Mouse (Mus musculus): Measurements from ENCODE around the gene Perm1. TPM values are rescaled to one million over a fixed set of nuclear protein-coding genes. Genes with fewer than 3 reads are reported as not detected.

Gene Perm1
- polyA plus RNA-seq, 1 experiment from 2014 or later, result 0.65 TPM

DNA sequence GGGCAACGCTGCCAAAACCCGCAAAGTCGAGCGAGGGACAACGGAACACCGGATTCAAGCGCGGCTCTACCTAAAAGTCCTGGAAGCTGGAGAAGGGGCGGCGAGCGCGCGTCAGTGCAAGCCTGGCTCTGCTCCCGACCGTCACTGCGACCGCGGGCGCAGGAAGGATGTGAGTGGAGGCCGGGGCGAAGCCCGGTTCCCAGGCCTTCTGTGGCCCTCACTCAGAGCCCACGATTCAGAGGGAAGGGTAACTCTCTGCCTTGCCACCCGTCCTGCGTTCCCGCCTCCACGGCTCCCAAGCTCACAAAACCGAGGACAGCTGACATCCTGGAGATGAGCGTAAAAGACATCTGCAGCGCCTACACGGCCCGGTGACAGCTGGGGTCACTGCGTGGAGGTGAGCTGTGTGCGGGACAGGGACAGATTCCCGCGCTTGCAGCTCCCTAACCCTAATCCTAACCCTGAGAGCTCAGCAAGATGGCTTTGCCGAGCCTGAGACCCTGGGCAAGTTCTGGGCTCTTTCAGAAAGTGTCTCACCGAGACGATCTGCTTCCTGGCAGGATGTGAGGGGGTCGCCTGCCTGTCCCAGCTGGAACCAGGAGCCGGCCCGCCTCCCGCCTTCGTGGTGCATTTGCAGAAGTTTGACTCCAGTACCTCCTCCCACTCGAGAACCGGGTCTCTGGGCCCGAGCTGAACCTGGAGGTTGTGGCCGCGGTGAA, 12.1 kb upstream of the Perm1 start:
- Histone ChIP-seq H3K27me3 (replicated peaks; ENCODE audit: low read depth, poor library complexity, severe bottlenecking) (peaks cover 42% of the 10 kb centered on the region), H3K4me3 (peak overlapping the region; percentile 71), H3K36me3 (replicated peaks) (no peaks in the 10 kb centered on the region), H3K4me1 (peaks cover 30% of the 10 kb centered on the region), H3K9me3 (no peaks in the 10 kb centered on the region), H3K27ac (replicated peaks) (peak overlapping the region; percentile 76)
- DNase-seq (ENCODE audit: low spot score), result peak; percentile 55
- WGBS, result under 1% methylated on average over 49 of the region's 49 CpGs

DNA sequence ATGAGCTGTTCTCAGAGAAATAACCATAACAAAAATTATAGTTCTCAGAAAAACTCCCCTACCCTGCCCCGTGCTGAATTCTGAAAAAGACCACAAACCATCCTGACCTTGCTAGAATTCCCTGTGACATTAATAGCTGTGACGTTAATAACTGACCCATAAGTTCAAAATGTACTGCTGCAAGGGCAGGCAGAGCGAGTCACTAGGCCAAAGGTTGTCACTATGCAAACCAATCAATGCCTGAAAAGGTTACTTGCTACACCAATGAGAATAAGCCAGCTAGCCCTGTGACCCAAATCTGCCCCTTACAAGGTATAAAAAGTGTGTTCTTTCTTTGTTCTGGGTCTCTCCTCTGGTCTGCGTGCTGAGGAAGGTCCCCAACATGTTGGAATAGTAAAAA, 6.8 kb upstream of the Perm1 start:
- Histone ChIP-seq H3K4me3 (no peak overlapping the region), H3K36me3 (replicated peaks) (no peaks in the 10 kb centered on the region; the same call in 1 of the 2 replicates), H3K27ac (replicated peaks) (no peak overlapping the region), H3K9me3 (no peaks in the 10 kb centered on the region), H3K4me1 (peaks cover 11% of the 10 kb centered on the region), H3K27me3 (replicated peaks; ENCODE audit: low read depth, poor library complexity, severe bottlenecking) (peaks cover 22% of the 10 kb centered on the region)
- no peak for DNase-seq (ENCODE audit: low spot score)
- 84% methylated on average over 4 of the region's 4 CpGs for WGBS

DNA sequence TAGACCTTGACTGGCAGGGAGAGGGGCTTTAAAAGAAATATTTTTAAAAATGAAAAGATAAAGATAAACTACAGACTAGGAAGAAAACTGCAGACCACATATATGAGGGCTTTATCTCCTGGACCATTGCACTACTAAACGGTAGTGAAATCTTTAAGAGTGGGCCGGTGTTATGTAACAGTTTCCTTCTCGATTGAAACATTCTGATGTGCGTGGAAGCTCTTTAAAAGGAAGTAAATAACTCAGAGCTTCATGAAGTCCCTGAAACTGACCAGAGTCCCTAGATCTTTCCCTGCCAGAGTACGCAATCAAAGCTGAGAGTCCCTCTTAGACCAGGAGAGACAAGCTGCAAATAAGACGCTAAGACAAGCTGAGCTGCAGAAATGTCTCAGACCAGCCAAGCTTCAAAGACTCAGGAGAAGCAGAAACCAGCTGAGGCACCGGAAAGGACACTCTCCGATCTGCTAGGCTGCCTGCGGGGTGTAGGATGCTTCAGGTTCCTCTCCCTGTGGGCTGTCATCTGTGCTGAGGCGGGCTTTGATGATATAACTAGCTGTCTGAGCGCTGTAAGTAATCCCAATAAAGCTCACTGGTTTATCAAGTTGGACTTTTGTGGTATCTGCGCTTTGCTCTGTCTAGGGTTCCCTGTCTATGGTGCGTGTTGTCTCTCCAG, 5.6 kb upstream of the Perm1 start:
- Histone ChIP-seq H3K4me1 (no peaks in the 10 kb centered on the region), H3K27ac (replicated peaks) (no peak overlapping the region), H3K4me3 (no peak overlapping the region), H3K9me3 (no peaks in the 10 kb centered on the region), H3K27me3 (replicated peaks; ENCODE audit: low read depth, poor library complexity, severe bottlenecking) (peaks cover 10% of the 10 kb centered on the region), H3K36me3 (replicated peaks) (no peaks in the 10 kb centered on the region; the same call in 1 of the 2 replicates)
- DNase-seq (ENCODE audit: low spot score), result no peak
- WGBS, result 82% methylated on average over 13 of the region's 13 CpGs

DNA sequence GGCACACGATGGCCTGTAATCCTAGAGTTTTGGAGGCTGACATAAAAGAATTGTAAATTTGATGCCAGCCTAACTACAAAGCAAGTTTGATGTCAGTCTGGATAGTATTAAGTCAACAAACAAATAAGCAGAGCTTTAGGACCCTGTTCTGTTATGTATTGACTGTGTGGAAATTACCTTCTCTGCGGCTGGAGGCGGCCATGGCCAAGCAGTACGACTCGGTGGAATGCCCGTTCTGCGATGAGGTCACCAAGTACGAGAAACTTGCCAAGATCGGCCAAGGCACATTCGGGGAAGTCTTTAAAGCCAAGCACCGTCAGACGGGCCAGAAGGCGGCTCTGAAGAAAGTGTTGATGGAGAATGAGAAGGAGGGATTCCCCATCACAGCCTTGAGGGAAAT, 2.5 kb upstream of the Perm1 start:
- peaks cover 5% of the 10 kb centered on the region; the same call in 1 of the 2 replicates for H3K4me1 ChIP-seq
- H3K4me3 ChIP-seq, result no peak overlapping the region
- no peaks in the 10 kb centered on the region for H3K9me3 ChIP-seq
- no peaks in the 10 kb centered on the region; the same call in 1 of the 2 replicates for H3K36me3 ChIP-seq (replicated peaks)
- no peaks in the 10 kb centered on the region for H3K27me3 ChIP-seq (replicated peaks; ENCODE audit: low read depth, poor library complexity, severe bottlenecking)
- WGBS, result 93% methylated on average over 13 of the region's 13 CpGs
- H3K27ac ChIP-seq (replicated peaks), result no peak overlapping the region
- DNase-seq (ENCODE audit: low spot score), result no peak

DNA sequence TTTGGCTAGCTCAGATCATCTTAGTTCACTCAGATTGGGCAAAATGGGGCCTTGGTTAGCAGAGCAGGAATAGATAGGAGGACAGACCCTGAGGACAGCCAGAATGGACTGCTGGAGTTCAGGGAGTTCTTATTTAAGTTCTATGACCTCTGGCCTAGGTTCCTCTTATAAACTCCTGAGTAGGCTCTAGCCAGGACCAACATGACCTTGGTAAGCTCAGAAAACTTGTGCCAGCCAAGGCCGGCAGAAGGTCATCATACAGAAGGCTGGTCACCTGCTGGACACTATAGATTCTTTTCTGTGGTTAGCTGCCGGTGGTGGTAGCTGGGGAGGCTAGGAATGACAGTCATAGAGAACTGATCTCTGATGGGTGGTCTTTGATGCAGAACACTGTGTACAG, 528 bp downstream of the Perm1 start:
- 91% methylated on average over 2 of the region's 2 CpGs for WGBS
- no peak overlapping the region for H3K27ac ChIP-seq (replicated peaks)
- peaks cover 5% of the 10 kb centered on the region; the same call in 1 of the 2 replicates for H3K4me1 ChIP-seq
- H3K27me3 ChIP-seq (replicated peaks; ENCODE audit: low read depth, poor library complexity, severe bottlenecking), result no peaks in the 10 kb centered on the region
- DNase-seq (ENCODE audit: low spot score), result no peak
- no peak overlapping the region for H3K4me3 ChIP-seq
- no peaks in the 10 kb centered on the region; the same call in 1 of the 2 replicates for H3K36me3 ChIP-seq (replicated peaks)
- H3K9me3 ChIP-seq, result no peaks in the 10 kb centered on the region

DNA sequence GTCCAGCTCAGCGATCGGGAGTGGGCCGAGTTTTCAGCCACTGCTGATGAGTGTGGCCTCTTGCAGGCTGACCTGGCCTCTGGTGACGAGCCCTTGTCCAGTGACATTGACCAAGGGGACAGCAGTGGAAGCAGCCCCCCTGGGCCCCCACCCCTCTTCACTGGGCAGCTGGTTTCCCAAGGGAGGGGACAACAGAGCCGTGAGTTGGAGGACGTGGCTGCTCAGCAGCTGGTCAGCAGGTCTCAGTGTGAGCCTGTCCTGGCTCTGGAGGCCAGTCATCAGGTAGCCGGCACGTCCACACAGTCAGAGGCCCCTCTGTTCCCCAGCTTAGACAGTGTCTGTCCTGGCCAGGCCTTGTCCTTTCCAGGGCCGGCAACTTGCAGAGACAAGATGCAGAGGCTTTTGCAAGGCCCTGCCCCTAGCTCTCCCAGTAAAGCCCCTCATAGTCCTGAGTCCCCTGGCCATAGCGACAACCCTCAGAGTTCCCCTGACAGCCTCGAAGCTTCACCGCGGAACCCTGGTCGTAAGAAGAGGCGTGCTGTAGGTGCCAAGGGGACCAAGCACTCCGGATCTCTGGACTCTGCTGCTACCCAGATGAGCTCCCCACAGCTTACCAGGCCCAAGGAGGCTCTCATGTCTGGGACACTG, 1.5 kb downstream of the Perm1 start:
- H3K27ac ChIP-seq (replicated peaks), result no peak overlapping the region
- H3K4me1 ChIP-seq, result peaks cover 5% of the 10 kb centered on the region; the same call in 1 of the 2 replicates
- WGBS, result 82% methylated on average over 16 of the region's 16 CpGs
- no peak for DNase-seq (ENCODE audit: low spot score)
- no peaks in the 10 kb centered on the region for H3K9me3 ChIP-seq
- H3K36me3 ChIP-seq (replicated peaks), result peaks cover 5% of the 10 kb centered on the region; the same call in 1 of the 2 replicates
- H3K4me3 ChIP-seq, result no peak overlapping the region
- no peaks in the 10 kb centered on the region for H3K27me3 ChIP-seq (replicated peaks; ENCODE audit: low read depth, poor library complexity, severe bottlenecking)

DNA sequence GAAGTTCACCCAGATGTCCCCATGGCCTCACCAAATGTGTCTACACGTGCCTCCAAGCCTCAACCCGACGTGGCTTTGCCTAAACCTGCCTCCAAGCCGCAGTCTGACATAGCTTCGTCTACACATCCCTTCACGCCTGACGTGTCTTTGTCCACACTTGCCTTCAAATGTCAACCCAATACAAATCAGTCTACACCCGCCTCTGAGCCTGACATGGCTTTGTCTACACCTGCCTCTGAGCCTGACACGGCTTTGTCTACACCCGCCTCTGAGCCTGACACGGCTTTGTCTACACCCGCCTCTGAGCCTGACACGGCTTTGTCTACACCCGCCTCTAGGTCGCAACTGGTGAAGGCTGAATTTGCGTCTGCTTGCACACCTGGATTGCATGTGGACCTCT, 2.2 kb downstream of the Perm1 start:
- no peak overlapping the region for H3K27ac ChIP-seq (replicated peaks)
- 82% methylated on average over 16 of the region's 16 CpGs for WGBS
- no peak for DNase-seq (ENCODE audit: low spot score)
- no peaks in the 10 kb centered on the region for H3K9me3 ChIP-seq
- H3K27me3 ChIP-seq (replicated peaks; ENCODE audit: low read depth, poor library complexity, severe bottlenecking), result no peaks in the 10 kb centered on the region
- H3K36me3 ChIP-seq (replicated peaks), result peaks cover 10% of the 10 kb centered on the region; the same call in 1 of the 2 replicates
- no peak overlapping the region for H3K4me3 ChIP-seq
- H3K4me1 ChIP-seq, result peaks cover 5% of the 10 kb centered on the region; the same call in 1 of the 2 replicates

DNA sequence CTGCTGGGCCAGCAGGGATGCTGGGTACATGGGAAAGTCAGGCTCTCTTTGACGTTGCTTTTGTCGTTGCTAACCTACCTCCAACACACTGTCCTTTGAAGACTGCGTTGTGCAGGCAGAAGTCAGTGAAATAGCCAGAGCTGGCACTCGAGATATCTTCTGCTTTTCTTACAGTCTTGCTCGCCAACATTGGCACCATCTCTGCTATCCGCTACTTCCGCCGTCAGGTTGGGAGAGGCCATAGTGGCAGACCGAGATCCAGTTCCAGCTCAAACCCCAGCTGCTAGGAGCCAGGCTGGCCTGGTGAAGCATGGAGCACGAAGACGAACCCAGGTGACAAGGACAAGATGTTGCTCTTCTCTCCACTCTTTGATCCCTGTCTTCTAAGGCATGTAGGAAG, 4.3 kb downstream of the Perm1 start:
- Histone ChIP-seq H3K36me3 (replicated peaks) (peaks cover 10% of the 10 kb centered on the region; the same call in 1 of the 2 replicates), H3K4me1 (peaks cover 5% of the 10 kb centered on the region; the same call in 1 of the 2 replicates), H3K4me3 (no peak overlapping the region), H3K27me3 (replicated peaks; ENCODE audit: low read depth, poor library complexity, severe bottlenecking) (no peaks in the 10 kb centered on the region), H3K27ac (replicated peaks) (no peak overlapping the region), H3K9me3 (no peaks in the 10 kb centered on the region)
- no peak for DNase-seq (ENCODE audit: low spot score)
- WGBS, result 90% methylated on average over 11 of the region's 11 CpGs

DNA sequence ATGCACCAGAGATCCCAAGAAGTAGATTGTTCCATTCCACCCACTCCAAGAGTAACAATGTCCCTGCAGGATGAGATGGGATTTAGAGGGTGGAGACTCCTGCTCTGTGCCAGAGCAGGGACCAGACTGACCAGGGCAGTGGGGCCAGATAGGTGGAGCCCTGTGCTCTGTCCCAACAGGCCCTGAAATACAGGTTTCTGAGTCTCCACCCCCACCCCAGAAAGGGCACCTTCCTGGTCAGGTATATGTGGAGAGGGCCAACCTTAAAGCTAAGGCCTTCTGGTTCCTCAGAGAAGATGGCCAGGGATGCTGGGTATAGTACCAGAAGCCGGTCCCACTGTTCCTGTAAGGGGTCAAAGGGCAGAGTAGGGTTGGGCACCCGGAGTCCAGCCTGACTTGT, 8.6 kb downstream of the Perm1 start:
- WGBS, result 81% methylated on average over 2 of the region's 2 CpGs
- Histone ChIP-seq H3K36me3 (replicated peaks) (peaks cover 19% of the 10 kb centered on the region), H3K9me3 (no peaks in the 10 kb centered on the region), H3K27ac (replicated peaks) (no peak overlapping the region), H3K4me3 (no peak overlapping the region), H3K4me1 (peaks cover 11% of the 10 kb centered on the region), H3K27me3 (replicated peaks; ENCODE audit: low read depth, poor library complexity, severe bottlenecking) (no peaks in the 10 kb centered on the region)
- DNase-seq (ENCODE audit: low spot score), result no peak

DNA sequence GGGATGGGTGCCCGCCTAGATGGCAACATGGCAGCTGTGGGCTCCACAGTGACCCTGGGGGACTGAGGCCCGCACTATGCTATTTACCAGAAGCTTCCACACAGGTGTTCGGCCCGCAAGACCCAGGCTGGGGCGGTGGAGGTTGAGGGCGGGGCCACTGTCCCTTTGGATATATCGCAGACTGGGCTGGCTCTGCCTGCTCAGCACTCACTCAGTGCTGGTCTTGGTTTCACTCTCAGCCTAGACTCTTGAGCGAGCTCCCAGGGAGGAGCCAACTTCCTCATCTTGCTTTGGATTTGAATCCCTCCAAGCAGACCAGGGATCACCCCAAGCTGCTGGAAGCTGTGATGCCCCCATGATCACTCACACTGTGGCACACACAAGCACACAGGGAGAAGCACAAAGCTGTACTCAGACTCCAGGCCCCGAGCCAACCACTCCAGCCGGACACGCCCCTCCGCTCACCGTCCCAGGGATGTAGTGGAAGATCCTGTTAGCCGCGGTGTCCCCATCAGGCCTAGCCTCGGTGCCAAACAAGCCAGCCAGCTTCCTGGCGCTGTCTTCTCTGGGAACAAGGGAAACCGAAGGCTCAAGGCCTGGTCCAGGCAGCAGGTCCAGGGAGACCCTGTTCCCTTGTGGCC, 12.2 kb downstream of the Perm1 start:
- H3K27ac ChIP-seq (replicated peaks), result peak overlapping the region; percentile 30; the same call in 1 of the 2 replicates
- peaks cover 45% of the 10 kb centered on the region for H3K36me3 ChIP-seq (replicated peaks)
- peak overlapping the region; percentile 33 for H3K4me3 ChIP-seq
- WGBS, result 33% methylated on average over 18 of the region's 18 CpGs
- H3K4me1 ChIP-seq, result peaks cover 11% of the 10 kb centered on the region
- H3K27me3 ChIP-seq (replicated peaks; ENCODE audit: low read depth, poor library complexity, severe bottlenecking), result no peaks in the 10 kb centered on the region
- H3K9me3 ChIP-seq, result no peaks in the 10 kb centered on the region
- no peak for DNase-seq (ENCODE audit: low spot score)

DNA sequence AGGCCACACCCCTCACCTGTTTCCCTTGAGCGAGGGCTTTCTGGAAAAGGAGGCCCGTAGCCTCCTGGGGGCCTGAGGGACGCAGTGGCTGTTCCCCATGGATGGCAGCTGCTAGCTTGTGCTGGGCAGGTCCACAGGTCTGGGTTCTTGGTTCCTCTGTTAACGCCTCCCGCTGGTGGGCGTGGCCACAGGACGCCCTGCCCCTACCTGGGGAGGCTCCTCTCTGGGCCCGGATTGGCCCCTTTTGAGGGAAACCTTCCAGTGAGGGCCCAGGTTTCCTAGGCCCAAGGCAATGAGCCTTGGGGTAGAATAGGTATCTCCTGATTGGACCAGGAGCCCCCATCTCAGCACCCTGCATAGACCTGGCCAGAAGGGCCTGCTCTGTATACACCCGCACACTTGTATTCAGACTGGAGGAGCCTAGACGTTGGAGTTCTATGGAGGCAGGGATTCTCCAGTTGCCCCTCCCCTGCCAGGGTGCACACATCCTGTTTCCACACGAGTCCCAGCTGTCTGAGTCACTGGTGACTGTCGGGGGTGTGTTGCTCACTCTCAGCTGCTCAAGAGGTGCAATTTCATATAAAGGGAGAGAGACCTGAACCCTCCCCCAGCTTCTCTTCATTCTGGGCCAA, 12.8 kb downstream of the Perm1 start:
- H3K9me3 ChIP-seq, result no peaks in the 10 kb centered on the region
- H3K27me3 ChIP-seq (replicated peaks; ENCODE audit: low read depth, poor library complexity, severe bottlenecking), result no peaks in the 10 kb centered on the region
- peaks cover 50% of the 10 kb centered on the region for H3K36me3 ChIP-seq (replicated peaks)
- H3K27ac ChIP-seq (replicated peaks), result peak overlapping the region; percentile 30; the same call in 1 of the 2 replicates
- no peak for DNase-seq (ENCODE audit: low spot score)
- 24% methylated on average over 12 of the region's 12 CpGs for WGBS
- peak overlapping the region; percentile 33 for H3K4me3 ChIP-seq
- H3K4me1 ChIP-seq, result peaks cover 16% of the 10 kb centered on the region

DNA sequence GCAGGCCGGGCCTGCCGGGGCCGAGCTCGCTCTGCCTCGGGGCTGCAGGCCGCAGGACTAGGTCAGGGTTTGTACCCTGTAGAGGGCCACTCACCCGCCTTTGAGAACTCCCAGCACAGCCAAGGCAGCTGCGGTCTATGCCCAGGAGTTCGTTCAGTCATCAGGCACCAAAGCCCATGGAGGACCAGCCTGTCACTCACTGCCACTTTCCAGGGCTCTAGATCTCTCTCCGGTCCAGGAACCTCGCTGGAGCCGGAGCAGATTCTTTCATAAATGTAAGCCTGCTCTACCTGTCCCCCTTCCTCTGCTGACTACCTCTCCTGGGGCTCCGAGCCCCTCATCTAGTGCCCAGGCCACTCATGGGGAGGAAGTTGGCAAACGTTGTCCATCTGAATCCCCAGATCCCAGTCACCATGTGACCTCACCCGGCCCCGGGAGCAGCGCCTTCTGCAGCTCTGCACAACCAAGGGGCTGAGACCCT, 18.4 kb downstream of the Perm1 start:
- Histone ChIP-seq H3K27ac (replicated peaks) (peak overlapping the region; percentile 91), H3K27me3 (replicated peaks; ENCODE audit: low read depth, poor library complexity, severe bottlenecking) (no peaks in the 10 kb centered on the region), H3K4me1 (peaks cover 21% of the 10 kb centered on the region), H3K36me3 (replicated peaks) (peaks cover 65% of the 10 kb centered on the region), H3K9me3 (no peaks in the 10 kb centered on the region), H3K4me3 (peak overlapping the region; percentile 69)
- peak; percentile 69 for DNase-seq (ENCODE audit: low spot score)
- 2% methylated on average over 17 of the region's 17 CpGs for WGBS

All from embryonic facial prominence, embryonic 10.5 days (tissue).